Mouse (Mus musculus): ENCODE data around the gene Rps8. TPM values are rescaled to one million over a fixed set of nuclear protein-coding genes. Genes with fewer than 3 reads are reported as not detected.

The Rps8 gene
- polyA plus RNA-seq, 1 experiment from 2014 or later: 894 TPM

DNA sequence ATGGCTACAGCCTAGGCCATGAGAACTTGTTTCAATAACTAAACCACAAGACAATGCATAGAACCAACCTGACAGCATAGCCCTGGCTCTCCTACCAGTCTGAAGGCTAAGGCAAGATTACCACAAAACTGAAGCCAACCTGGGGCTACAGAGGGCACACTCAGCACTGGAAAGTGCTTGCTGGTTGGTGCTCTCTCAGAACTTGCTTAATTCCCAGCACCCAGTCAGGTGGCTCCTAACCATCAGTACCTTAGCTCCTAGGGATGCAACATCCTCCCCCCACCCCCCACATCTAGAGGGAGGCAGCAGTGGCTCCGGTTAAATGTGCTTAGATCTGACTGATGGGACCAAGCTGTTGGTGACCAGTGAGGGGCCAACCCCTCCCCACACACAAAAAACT, 4.6 kb downstream of the Rps8 start:
- H3K27me3 ChIP-seq (ENCODE audit: control insufficient read depth, insufficient read depth, low read length): no peaks in the 10 kb centered on the region
- 61% methylated on average over 1 of the region's 1 CpGs for WGBS (ENCODE audit: insufficient replicate concordance)
- H3K36me3 ChIP-seq (ENCODE audit: control insufficient read depth, insufficient read depth, low read length): peaks cover 34% of the 10 kb centered on the region
- no peak for ATAC-seq (replicated peaks; ENCODE audit: insufficient number of reproducible peaks, low FRiP score, low TSS enrichment)
- no peak overlapping the region for H3K4me3 ChIP-seq (ENCODE audit: low read depth, low read length)
- no peaks in the 10 kb centered on the region for H3K9me3 ChIP-seq (replicated peaks; ENCODE audit: control insufficient read depth, low read length)
- H3K9ac ChIP-seq (ENCODE audit: low read depth, low read length): peak overlapping the region; percentile 34; the same call in 1 of the 2 replicates
- H3K27ac ChIP-seq (ENCODE audit: low read depth, low read length): no peak overlapping the region
- H3K4me1 ChIP-seq (ENCODE audit: control insufficient read depth, insufficient read depth, low read length): peaks cover 15% of the 10 kb centered on the region; the same call in 1 of the 2 replicates
- no peak overlapping the region for H3K4me2 ChIP-seq

DNA sequence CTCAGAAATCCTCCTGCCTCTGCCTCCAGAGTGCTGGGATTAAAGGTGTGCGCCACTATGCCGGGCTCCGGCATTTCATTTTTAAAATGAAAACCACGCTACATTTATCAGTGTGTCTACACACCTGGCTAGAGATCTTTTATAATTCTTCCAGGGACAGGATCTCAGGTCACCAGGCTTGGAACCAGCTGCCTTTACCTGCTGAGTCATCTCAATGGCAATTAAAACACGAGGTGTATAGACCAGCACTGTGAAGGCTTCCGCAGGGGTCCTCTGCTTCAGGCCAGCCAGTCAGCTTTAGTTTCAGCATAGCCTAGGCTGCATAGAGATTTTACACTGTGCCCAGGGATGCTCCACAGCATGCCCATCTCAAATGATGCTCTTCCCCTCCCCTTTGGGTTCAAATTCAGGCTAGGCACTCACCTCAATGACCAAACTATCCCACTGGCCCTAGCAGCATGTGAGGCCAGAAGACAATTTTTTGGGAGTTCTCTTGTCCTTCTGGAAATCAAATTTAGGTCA, 5.8 kb downstream of the Rps8 start:
- peaks cover 34% of the 10 kb centered on the region for H3K36me3 ChIP-seq (ENCODE audit: control insufficient read depth, insufficient read depth, low read length)
- no peaks in the 10 kb centered on the region for H3K27me3 ChIP-seq (ENCODE audit: control insufficient read depth, insufficient read depth, low read length)
- no peak overlapping the region for H3K9ac ChIP-seq (ENCODE audit: low read depth, low read length)
- 86% methylated on average over 6 of the region's 6 CpGs for whole genome bisulfite sequencing (ENCODE audit: insufficient replicate concordance)
- peaks cover 15% of the 10 kb centered on the region; the same call in 1 of the 2 replicates for H3K4me1 ChIP-seq (ENCODE audit: control insufficient read depth, insufficient read depth, low read length)
- H3K4me3 ChIP-seq (ENCODE audit: low read depth, low read length): no peak overlapping the region
- H3K27ac ChIP-seq (ENCODE audit: low read depth, low read length): no peak overlapping the region
- H3K4me2 ChIP-seq: no peak overlapping the region
- ATAC-seq (replicated peaks; ENCODE audit: insufficient number of reproducible peaks, low FRiP score, low TSS enrichment): no peak
- H3K9me3 ChIP-seq (replicated peaks; ENCODE audit: control insufficient read depth, low read length): no peaks in the 10 kb centered on the region

DNA sequence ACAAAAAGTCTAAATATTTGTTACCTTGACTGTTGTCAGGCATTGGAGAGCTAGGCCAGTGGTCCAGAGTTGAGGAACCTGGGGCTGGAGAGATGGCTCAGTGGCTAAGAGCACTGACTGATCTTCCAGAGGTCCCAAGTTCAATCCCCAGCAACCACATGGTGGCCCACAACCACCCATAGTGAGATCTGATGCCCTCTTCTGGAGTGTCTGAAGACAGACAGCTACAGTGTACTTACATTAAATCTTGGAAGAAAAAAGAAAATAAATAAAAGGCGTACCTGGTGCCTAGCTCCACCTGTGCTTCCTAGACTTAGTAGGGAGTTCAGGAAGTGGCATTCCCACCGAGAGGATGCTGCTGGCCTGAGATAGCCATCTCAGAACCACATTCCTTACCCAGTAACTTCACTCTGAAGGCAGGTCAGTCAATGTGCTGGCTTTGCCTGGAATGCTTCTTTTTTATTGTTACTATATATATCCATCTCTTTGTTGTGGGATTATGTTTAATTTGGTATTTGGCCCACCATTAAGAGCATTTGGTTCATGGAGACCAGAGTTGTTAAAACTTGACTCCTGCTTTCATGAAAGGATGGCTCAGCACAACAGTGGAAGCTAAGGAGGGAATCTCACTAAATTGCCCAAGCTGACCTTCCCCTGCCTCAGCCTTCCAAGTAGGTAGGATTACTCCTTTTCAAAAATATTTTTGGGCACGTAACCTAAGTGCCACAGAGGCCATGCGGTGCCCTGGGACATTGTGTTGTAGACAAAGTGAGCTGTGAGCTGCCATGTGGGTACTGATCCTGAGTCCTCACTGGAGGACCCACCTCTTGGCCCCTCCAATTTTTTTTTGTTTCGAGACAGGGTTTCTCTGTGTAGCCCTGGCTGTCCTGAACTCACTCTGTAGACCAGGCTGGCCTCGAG, 6.5 kb downstream of the Rps8 start:
- H3K4me2 ChIP-seq: no peak overlapping the region
- WGBS (ENCODE audit: insufficient replicate concordance): 65% methylated on average over 6 of the region's 6 CpGs
- H3K36me3 ChIP-seq (ENCODE audit: control insufficient read depth, insufficient read depth, low read length): peaks cover 34% of the 10 kb centered on the region
- H3K27ac ChIP-seq (ENCODE audit: low read depth, low read length): no peak overlapping the region
- no peak overlapping the region for H3K4me3 ChIP-seq (ENCODE audit: low read depth, low read length)
- no peaks in the 10 kb centered on the region for H3K27me3 ChIP-seq (ENCODE audit: control insufficient read depth, insufficient read depth, low read length)
- peaks cover 13% of the 10 kb centered on the region; the same call in 1 of the 2 replicates for H3K4me1 ChIP-seq (ENCODE audit: control insufficient read depth, insufficient read depth, low read length)
- no peaks in the 10 kb centered on the region for H3K9me3 ChIP-seq (replicated peaks; ENCODE audit: control insufficient read depth, low read length)
- H3K9ac ChIP-seq (ENCODE audit: low read depth, low read length): no peak overlapping the region
- 0 out of 2 replicates have a peak, but pooled peaks have one; percentile 21 for ATAC-seq (replicated peaks; ENCODE audit: insufficient number of reproducible peaks, low FRiP score, low TSS enrichment)

DNA sequence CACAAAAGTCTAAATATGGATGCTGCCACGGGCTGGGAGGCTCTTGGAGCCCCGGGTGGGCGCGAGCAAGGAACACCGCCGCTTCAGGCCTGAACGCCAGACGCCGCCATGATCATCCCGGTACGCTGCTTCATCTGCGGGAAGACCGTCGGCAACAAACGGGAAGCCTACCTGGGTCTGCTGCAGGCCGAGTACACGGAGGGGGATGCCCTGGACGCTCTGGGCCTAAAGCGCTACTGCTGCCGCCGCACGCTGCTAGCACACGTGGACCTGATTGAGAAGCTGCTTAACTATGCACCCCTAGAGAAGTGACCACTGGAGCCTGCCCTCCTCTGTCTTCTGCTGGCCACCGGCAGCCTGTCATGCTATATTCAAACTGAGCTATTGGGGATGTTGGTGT, 7.2 kb downstream of the Rps8 start:
- no peak for ATAC-seq (replicated peaks; ENCODE audit: insufficient number of reproducible peaks, low FRiP score, low TSS enrichment)
- Histone ChIP-seq H3K27ac (ENCODE audit: low read depth, low read length) (no peak overlapping the region), H3K9ac (ENCODE audit: low read depth, low read length) (no peak overlapping the region), H3K4me3 (ENCODE audit: low read depth, low read length) (no peak overlapping the region), H3K27me3 (ENCODE audit: control insufficient read depth, insufficient read depth, low read length) (no peaks in the 10 kb centered on the region), H3K9me3 (replicated peaks; ENCODE audit: control insufficient read depth, low read length) (no peaks in the 10 kb centered on the region), H3K4me1 (ENCODE audit: control insufficient read depth, insufficient read depth, low read length) (peaks cover 10% of the 10 kb centered on the region; the same call in 1 of the 2 replicates), H3K36me3 (ENCODE audit: control insufficient read depth, insufficient read depth, low read length) (peaks cover 28% of the 10 kb centered on the region), H3K4me2 (no peak overlapping the region)
- 67% methylated on average over 24 of the region's 24 CpGs for WGBS (ENCODE audit: insufficient replicate concordance)

DNA sequence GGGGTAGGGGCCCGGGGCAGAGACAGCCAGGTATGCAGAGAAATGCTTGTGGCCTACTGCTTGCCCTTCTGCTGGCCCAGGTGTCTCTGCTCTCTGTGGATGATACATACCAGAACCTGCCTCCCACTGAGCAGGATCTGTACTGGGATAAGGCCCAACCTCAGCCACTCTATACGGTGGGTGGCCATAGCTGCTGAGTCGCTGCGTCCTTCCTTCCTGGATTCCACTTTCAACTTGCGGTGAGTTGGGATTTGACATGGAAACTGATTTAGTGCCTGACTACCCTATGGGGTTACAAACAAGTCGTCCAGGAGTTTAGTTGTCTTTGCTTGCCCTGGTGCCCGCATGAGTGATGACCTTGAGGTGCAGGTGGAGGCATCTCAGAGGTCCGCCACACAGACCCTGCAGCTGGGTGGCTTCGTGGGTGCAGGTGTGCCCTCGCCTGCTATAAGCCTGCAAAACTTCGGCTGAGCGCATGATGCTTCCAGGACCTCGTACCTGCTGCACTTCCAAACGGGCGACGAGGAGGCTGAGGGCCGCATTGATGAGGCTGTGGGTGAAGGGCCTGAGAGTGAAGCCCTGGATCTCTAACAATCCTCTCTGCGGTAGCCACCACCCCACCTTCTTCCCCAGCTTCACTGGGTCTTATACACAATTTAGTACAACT, 7.9 kb downstream of the Rps8 start:
- H3K9ac ChIP-seq (ENCODE audit: low read depth, low read length): no peak overlapping the region
- peaks cover 24% of the 10 kb centered on the region for H3K36me3 ChIP-seq (ENCODE audit: control insufficient read depth, insufficient read depth, low read length)
- no peak overlapping the region for H3K4me2 ChIP-seq
- no peak overlapping the region for H3K27ac ChIP-seq (ENCODE audit: low read depth, low read length)
- peaks cover 4% of the 10 kb centered on the region; the same call in 1 of the 2 replicates for H3K4me1 ChIP-seq (ENCODE audit: control insufficient read depth, insufficient read depth, low read length)
- 81% methylated on average over 18 of the region's 18 CpGs for WGBS (ENCODE audit: insufficient replicate concordance)
- no peaks in the 10 kb centered on the region for H3K9me3 ChIP-seq (replicated peaks; ENCODE audit: control insufficient read depth, low read length)
- ATAC-seq (replicated peaks; ENCODE audit: insufficient number of reproducible peaks, low FRiP score, low TSS enrichment): no peak
- no peak overlapping the region for H3K4me3 ChIP-seq (ENCODE audit: low read depth, low read length)
- no peaks in the 10 kb centered on the region for H3K27me3 ChIP-seq (ENCODE audit: control insufficient read depth, insufficient read depth, low read length)

DNA sequence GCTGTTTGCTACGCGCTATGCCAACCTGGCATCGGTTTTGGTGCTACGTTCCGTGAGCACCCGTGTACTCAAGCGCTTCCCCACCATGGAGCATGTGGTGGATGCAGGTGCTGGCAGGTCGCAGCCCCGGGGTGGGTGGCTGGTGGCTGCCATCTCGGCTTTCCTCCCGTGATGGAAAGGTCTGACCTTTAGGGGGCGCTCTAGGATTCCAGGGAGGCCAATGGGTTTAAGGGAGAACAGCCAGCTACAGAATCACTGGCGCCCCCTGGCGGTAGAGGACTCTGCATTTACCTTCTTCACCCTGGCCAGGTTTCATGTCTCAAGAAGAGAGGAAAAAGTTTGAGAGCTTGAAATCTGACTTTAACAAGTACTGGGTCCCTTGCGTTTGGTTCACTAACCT, 9.9 kb downstream of the Rps8 start:
- no peak for ATAC-seq (replicated peaks; ENCODE audit: insufficient number of reproducible peaks, low FRiP score, low TSS enrichment)
- no peak overlapping the region for H3K27ac ChIP-seq (ENCODE audit: low read depth, low read length)

DNA sequence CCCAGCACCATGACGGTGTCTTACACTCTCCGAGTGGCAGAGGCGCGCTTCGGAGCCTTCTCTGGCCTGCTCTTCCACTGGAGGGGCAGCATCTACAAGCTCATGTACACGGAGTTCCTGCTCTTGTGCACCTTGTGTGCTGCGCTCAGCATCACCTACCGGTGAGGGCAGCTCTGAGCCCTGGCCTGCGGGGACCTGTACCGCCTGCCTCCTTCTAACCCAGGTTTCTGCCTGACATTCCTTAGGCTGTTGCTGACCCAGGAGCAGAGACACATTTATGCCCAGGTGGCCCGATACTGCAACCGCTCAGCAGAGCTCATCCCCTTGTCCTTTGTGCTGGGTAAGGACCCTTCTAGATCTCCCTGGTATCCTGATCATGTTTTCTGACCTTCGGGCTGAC, 10.8 kb downstream of the Rps8 start:
- Histone ChIP-seq H3K4me2 (no peak overlapping the region), H3K4me1 (ENCODE audit: control insufficient read depth, insufficient read depth, low read length) (no peaks in the 10 kb centered on the region), H3K36me3 (ENCODE audit: control insufficient read depth, insufficient read depth, low read length) (peaks cover 2% of the 10 kb centered on the region), H3K4me3 (ENCODE audit: low read depth, low read length) (no peak overlapping the region), H3K9me3 (replicated peaks; ENCODE audit: control insufficient read depth, low read length) (no peaks in the 10 kb centered on the region), H3K27ac (ENCODE audit: low read depth, low read length) (no peak overlapping the region), H3K9ac (ENCODE audit: low read depth, low read length) (no peak overlapping the region), H3K27me3 (ENCODE audit: control insufficient read depth, insufficient read depth, low read length) (no peaks in the 10 kb centered on the region)
- ATAC-seq (replicated peaks; ENCODE audit: insufficient number of reproducible peaks, low FRiP score, low TSS enrichment): no peak
- WGBS (ENCODE audit: insufficient replicate concordance): 92% methylated on average over 13 of the region's 13 CpGs

More for the DNA sequence above, 9.9 kb downstream of the Rps8 start:
- no peaks in the 10 kb centered on the region for H3K4me1 ChIP-seq (ENCODE audit: control insufficient read depth, insufficient read depth, low read length)
- H3K36me3 ChIP-seq (ENCODE audit: control insufficient read depth, insufficient read depth, low read length): peaks cover 10% of the 10 kb centered on the region
- H3K9me3 ChIP-seq (replicated peaks; ENCODE audit: control insufficient read depth, low read length): no peaks in the 10 kb centered on the region
- WGBS (ENCODE audit: insufficient replicate concordance): 31% methylated on average over 15 of the region's 15 CpGs
- H3K4me3 ChIP-seq (ENCODE audit: low read depth, low read length): no peak overlapping the region
- no peak overlapping the region for H3K4me2 ChIP-seq
- no peaks in the 10 kb centered on the region for H3K27me3 ChIP-seq (ENCODE audit: control insufficient read depth, insufficient read depth, low read length)
- H3K9ac ChIP-seq (ENCODE audit: low read depth, low read length): no peak overlapping the region

DNA sequence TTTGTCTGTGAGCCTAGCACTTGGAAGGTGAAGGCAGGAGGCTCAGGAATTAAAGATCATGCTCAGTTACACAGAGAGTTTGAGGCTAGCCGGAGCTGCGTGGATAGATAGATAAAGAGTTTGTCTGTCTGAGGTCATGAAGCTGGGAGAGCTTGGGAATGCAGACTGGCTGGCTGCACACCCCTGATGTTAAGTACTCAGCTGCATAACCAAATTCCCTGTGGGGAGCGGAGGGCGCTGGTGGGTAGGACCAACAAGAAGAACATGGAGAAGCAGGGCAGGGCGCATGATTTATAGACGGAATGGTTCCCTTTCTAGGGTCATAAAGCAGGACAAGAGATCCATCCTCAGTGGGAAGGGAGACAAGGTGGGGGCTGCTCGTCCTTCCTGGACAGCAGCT, 13.0 kb downstream of the Rps8 start:
- H3K36me3 ChIP-seq (ENCODE audit: control insufficient read depth, insufficient read depth, low read length): no peaks in the 10 kb centered on the region
- H3K27me3 ChIP-seq (ENCODE audit: control insufficient read depth, insufficient read depth, low read length): no peaks in the 10 kb centered on the region
- H3K9me3 ChIP-seq (replicated peaks; ENCODE audit: control insufficient read depth, low read length): no peaks in the 10 kb centered on the region
- no peak overlapping the region for H3K27ac ChIP-seq (ENCODE audit: low read depth, low read length)
- no peak overlapping the region for H3K9ac ChIP-seq (ENCODE audit: low read depth, low read length)
- H3K4me2 ChIP-seq: no peak overlapping the region
- H3K4me1 ChIP-seq (ENCODE audit: control insufficient read depth, insufficient read depth, low read length): no peaks in the 10 kb centered on the region
- ATAC-seq (replicated peaks; ENCODE audit: insufficient number of reproducible peaks, low FRiP score, low TSS enrichment): no peak
- H3K4me3 ChIP-seq (ENCODE audit: low read depth, low read length): no peak overlapping the region
- WGBS (ENCODE audit: insufficient replicate concordance): 50% methylated on average over 7 of the region's 7 CpGs
